Mouse (Mus musculus) right cerebral cortex, adult 2 months (tissue): ENCODE data around the gene Fank1.

Source experiments
- DNase-seq, 2 experiments: peaks; one replicate each; pipeline ENCODE4 v3.0.0; 2021 to 2022; ENCODE audit warnings: low spot score in 2 of 2

Gene Fank1

DNA sequence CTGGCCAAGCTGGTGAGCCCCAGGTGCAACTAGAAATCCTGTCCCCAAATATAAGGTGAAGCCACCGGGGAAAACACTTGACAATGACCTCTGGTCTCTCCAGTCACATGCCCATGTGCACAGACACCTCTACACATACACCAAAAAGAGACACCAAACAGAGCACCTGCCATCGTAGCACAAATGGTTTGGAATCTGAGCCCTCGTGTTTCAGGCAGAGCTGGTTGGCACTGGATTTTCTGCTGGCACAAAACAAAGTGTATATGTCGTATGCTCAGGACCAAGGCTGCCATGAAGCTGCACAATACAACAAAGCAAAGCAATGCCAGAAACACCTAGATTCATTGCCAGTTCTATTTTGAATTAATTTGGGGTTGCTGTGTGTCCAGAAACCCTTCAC is 8.6 kb upstream of the Fank1 start:
- no peak for DNase-seq

GRCm38 (mm10) chr7:133768517-133768916 is 8.1 kb upstream of the Fank1 start:
- peak; percentile 46 to 50 for DNase-seq

DNA sequence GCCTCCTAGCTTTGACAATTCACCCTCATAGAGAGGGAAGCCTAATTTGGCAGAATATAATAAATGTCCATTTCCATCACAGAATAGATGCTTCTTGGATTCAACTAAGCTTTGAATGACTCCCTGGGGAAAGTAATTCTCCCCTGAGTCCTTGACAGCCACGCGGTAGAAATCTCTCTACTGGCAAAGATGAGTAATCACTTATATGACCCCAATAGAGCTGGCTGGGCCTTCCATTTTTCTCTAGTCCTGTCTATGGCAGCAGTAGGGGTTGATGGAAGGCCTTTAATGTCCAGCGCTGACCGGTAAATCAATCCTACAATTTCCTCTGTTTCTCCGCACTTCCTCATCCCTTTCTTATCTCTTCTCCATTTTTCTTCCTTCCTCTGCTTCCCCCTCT is 1.5 kb upstream of the Fank1 start:
- DNase-seq: no peak

DNA sequence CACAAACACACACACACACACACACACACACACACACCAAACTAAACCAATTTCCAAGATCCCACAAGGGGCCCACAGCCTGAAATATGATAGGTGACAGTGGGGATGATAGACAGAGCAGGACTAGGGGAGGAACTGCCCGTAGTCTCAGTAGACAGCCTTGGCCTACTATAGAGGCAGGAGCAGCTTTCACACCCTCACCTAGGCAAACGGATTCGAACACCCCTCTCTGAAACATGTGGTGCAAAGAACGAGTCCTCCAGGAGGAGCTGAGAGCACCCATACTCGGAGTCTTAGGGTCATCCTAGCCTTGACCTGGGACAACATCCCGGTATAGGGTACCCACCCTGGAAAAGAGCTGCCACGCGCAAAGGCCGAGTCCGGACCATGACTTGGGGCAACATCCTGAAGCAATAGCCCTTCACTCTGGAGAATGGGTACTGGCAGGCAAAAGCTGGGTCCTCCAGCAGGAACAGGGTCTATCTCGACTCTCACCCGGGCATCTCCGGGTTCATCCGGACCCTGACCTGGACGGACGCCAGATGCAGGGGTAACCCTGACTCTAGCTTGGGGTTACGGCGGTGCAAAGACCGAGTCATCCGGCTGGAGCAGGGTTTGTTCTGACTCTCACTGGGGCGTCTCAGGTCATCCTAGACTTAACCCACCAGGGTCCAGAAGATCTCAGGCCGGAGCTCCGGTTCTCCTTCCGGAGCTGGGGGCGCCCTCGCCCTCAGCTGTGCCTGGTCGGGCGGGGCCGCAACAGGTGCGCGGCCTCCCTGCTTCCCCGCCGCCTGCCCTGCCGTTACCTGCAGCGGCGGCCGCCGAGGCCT is 650 bp upstream of the Fank1 start:
- no peak for DNase-seq

DNA sequence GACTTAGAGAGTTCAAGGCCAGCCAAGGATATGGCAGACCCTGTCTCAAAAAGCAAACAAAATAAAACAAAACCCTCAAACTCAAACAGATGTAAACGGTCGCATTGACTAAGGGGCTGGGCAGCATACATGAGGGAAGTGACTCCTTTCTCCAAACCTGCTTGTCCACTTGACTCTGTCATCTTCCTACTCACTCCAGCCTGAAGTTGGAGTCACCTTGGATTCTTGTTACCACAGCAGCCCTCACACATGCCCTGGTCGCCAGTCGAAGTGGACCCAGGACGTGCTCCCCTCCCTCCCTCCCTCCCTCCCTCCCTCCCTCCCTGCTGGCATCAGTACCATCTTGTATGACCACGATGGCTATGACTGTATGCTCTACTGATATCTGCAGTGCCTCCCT is 4.9 kb downstream of the Fank1 start:
- DNase-seq: no peak

DNA sequence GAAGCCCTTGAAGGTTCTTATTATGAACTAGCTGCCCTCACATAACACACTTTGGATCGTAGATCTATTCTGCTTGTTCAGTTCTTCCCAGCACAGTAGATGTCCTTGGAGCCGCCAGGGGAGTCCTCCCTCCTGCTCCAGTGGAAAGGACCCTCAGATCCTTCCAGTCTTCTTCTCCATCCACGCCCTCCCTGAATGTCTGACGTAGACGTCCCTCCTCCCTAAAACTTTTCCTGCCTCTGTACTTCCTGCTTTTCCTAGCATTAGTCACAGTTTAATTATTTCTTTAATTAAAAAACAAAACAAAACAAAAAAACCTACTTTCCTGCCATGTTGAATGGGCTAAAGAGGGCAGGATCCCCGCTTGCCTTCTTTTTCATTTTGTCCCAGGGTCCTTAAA is 5.3 kb downstream of the Fank1 start:
- DNase-seq: no peak

DNA sequence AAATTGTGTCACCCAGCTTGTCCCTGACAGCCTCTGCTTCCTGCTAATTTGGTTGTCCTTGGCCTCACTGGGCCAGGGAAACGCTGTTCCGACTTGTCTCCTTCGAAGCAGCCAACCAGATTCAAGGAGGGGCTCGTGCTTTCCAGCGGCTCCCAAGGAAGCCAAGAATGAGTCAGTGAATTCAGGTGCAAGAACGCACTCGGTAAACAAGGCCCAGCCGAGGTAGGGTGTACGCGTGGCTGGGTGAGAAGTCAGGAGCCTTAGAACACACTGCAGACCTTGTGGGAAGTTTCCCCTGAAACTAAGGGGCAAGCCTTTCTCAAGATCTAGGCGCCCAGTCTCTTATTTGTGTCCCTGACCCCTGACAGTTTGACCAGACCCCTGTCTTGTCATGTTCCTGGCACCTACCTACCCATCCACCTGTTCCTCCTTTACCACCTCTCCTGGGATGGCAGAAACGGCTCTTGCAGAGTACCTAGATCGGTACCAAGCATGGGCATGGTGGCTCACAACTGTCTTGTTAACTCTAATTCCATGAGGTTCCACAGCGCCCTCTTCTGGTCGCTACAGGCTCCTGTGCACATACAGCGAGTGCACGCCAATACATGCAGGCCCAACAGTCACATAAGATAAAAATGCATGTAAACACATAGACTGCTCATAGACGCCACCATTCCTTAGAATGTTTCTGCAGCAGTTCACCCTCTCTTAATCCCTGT is 6.2 kb downstream of the Fank1 start, which contains the start of gene Dhx32:
Dhx32 (minus strand) TSS at position 10 of the 719 bp plus-strand sequence.
- DNase-seq: peak; percentile 54 to 69

DNA sequence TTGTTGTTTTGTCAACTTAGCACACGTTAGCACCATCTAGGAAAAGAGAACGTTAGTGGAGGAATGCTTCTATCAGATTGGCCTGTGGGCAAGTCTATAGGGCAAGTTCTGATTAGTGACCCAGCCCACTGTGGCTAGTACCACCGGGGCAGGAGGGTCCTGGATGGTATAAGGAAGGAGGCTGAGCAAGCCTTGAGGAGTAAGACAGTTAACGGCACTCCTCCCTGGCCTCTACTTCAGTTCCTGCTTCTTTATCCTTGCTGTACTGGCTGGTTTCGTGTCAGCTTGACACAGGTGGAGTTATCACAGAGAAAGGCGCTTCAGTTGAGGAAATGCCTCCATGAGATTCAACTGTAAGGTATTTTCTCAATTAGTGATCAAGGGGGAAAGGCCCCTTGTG is 10.9 kb downstream of the Fank1 start:
- DNase-seq: no peak

DNA sequence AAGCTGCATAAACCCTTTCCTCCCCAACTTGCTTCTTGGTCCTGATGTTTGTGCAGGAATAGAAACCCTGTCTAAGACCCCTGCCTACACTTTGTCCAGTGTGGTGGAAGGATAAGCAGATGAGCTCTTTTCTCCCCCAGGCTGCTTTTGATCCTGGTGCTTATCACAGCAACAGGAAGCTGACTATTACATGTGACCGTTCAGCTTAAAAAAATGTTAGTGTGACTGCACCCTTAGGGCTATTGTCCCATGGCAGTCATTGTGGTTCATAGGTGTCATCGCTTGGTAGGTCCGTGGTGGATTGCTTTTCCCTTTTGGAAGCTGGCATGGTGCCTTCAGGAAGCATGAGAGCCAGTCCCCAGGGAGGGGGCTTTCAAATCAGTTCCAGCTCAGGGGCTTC is 11.5 kb downstream of the Fank1 start:
- DNase-seq: no peak

GRCm38 (mm10) chr7:133790171-133790570 is 13.5 kb downstream of the Fank1 start:
- DNase-seq: no peak

DNA sequence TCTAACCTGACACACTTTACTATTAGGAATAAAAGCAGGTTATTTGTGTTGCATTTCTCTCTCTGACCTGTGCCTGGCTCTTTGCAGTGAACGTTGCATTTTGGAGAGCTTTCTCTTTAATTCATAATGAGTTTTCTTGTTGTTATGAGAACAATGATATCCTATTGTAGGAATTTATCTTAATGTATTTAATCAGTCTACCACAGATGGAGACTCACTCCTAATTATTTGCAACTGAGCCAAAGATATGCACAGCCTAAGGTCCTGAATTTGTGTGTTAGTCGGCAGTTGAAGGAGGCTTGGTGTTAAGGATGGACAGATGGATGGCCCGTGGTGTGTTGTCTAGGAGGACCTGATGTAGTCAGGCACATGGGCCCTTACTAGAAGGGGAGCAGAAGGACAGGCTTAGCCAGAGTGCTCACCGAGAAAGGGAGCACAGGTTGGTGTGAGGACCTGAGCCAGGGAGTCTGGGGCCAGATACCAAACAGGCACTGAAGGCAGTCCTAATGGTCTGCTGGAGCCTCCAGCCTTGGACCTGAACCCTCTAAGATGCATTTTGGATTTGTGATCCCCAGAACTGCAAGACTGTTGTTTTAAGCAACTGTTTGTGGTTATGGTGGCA is 14.1 kb downstream of the Fank1 start:
- no peak for DNase-seq

GRCm38 (mm10) chr7:133792771-133793170 is 16.1 kb downstream of the Fank1 start:
- DNase-seq: no peak

GRCm38 (mm10) chr7:133793248-133794131 is 16.8 kb downstream of the Fank1 start:
- peak; percentile 33 to 53 for DNase-seq

DNA sequence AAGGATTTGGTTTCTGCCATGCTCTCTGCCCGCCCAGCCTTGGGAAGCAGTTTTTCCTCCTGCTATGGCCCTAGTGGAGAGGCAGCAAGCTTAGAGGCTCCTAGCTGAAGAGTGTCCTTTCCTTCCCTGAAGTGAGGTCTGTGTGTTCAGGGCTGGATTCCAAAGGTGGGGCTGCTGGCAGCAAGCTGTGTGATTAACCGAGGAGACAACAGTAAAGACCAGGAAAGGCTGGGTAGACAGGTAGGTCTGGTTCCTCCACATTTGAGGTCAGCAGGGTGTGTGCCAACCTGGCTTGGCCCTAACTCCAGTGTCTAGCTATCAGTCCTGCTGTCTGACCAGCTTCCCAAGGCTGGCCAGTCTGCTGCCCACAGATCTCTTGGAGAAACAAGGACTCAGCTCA is 18.1 kb downstream of the Fank1 start:
- no peak for DNase-seq

GRCm38 (mm10) chr7:133799928-133800327 is 23.3 kb downstream of the Fank1 start:
- no peak for DNase-seq

- no peak for DNase-seq
Observed at GRCm38 (mm10) chr7:133801823-133802222, 25.2 kb downstream of the Fank1 start.

- peak; percentile 81 to 83 for DNase-seq
Observed at GRCm38 (mm10) chr7:133805614-133806175, 29.0 kb downstream of the Fank1 start.

DNA sequence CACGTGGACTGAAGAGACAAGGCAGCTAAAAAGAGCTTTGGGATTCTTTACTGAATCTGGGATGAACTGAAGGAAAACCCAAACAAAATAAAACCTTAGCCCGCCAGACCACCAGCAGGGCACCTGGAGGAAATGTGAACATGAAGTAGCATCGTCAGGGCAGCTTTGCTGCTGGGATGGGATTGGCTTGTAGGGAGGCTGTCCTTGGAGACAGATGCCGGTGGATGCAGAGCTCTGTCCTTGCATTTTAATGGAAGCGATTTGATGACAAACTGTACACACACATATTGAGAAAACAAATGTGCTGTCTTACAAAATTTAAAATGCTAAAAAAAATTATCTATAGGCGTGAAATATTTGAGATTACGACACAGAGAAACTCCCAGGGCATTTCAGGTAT is 36.3 kb downstream of the Fank1 start:
- DNase-seq: no peak

DNA sequence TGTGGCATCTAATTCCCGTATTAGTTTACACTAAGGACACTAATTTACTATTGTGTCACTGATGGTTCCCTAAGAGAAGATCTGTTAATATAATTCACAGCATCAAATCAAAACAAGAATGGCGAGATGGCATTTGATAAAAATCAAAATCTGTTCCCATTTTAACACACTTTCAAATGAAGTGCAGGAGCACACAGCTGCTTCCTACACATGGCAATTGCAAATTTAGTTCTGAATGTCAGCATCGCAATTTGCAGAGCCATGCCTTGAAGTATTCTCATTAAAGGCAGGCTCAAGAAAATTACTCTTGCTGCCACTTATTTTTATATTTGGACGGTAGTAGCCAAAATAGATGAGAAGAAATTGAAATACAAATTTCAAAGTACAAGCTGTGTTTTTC is 36.7 kb downstream of the Fank1 start:
- no peak for DNase-seq

DNA sequence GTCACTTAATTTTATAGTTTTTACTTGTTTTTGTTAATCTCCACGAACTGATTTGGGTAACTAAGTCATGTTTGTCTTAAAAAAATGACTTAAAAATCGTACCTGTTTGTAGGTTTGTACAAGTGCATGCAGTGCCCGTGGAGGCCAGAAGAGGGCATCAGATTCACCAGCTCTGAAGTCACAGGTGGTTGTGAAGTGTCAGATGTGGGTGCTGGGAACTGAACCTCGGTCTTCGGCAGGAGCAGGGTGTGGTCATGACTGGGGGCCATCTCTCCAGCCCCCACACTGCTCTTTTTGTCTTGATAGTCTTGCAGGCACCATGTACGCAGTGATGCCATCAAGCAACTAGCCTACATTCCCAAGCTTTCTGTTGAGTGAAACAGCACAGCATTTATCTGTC is 47.1 kb downstream of the Fank1 start:
- no peak for DNase-seq

DNA sequence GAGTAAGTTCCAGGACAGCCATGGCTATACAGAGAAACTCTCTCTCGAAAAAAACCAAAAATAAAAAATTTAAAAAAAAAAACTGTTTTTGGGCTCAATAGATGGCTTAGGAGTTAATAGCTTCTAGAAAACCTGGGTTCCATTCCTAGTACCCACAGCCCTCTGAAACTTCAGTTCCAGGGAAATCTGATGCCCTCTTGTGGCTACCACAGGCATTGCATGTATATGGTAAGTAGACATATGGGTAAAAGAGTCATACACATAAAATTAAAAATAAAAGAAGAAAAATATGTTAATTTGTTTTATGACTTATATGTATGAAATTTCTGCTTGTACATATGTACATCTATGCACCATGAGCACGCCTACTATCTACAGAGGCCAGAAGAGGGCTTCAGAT is 47.9 kb downstream of the Fank1 start:
- no peak for DNase-seq
